Mouse (Mus musculus) kidney, postnatal 0 days (tissue): ENCODE results near the gene Draxin. TPM values are rescaled to one million over a fixed set of nuclear protein-coding genes. Genes with fewer than 3 reads are reported as not detected.
A peak's percentile ranks its signal among the peaks of the same experiment; 100 is the strongest.

Experiments used
- ATAC-seq: fragments of 200-750 bp; cut with Nextera tagmentation; replicated peaks from 2 replicates; pipeline ENCODE4 v1.8.0; 2017; ENCODE audit warnings: low read depth, moderate number of reproducible peaks, moderate TSS enrichment, moderate library complexity; ENCODE audit not compliant: low FRiP score
- DNase-seq: peaks from one replicate; pipeline ENCODE4 v3.0.0-alpha.2; 2016; ENCODE audit warnings: low spot score
- H3K27ac ChIP-seq: fragments of 300-500 bp; sonication (generic); 2 replicates; pipeline ENCODE4 v1.5.1; 2014; ENCODE audit warnings: mild to moderate bottlenecking
- H3K27me3 ChIP-seq: fragments of 300-500 bp; sonication (generic); 2 replicates; pipeline ENCODE4 v1.6.1; 2014; ENCODE audit warnings: low read length, mixed read lengths; ENCODE audit not compliant: insufficient read depth
- H3K36me3 ChIP-seq: fragments of 300-500 bp; sonication (generic); 2 replicates; pipeline ENCODE4 v1.6.1; 2014; ENCODE audit warnings: low read length, mixed read lengths; ENCODE audit not compliant: insufficient read depth
- H3K4me1 ChIP-seq: fragments of 300-500 bp; sonication (generic); replicated peaks from 2 replicates; pipeline ENCODE4 v1.6.1; 2014; ENCODE audit warnings: antibody characterized with exemption, low read length, mixed read lengths; ENCODE audit not compliant: insufficient read depth
- H3K4me2 ChIP-seq: fragments of 300-500 bp; sonication (generic); 2 replicates; pipeline ENCODE4 v1.6.1; 2014; ENCODE audit warnings: mild to moderate bottlenecking, low read length, moderate library complexity, mixed read lengths
- H3K4me3 ChIP-seq: fragments of 300-500 bp; sonication (generic); replicated peaks from 2 replicates; pipeline ENCODE4 v1.5.1; 2014; ENCODE audit warnings: low read depth, low read length
- H3K9ac ChIP-seq: fragments of 300-500 bp; sonication (generic); 2 replicates; pipeline ENCODE4 v1.6.1; 2014; ENCODE audit warnings: low read depth, low read length
- H3K9me3 ChIP-seq: fragments of 300-500 bp; sonication (generic); replicated peaks from 2 replicates; pipeline ENCODE4 v1.6.1; 2016; ENCODE audit warnings: low read length, inconsistent platforms, mixed read lengths
- CTCF ChIP-seq: IDR thresholded peaks from 2 replicates; pipeline ENCODE4 v1.5.1; 2016; ENCODE audit warnings: antibody characterized with exemption, low read depth, mild to moderate bottlenecking, moderate library complexity
- WGBS: fragments of 180-500 bp; shearing (Covaris S2); extraction: QIAGEN DNeasy Blood & Tissue Kit; methylation state at CpG from one replicate; pipeline ENCODE4 v1.1.7; 2014; 5-methylcytosine and 5-hydroxymethylcytosine counted together
- polyA plus RNA-seq: library from polyadenylated mRNA; unstranded; fragments of >200 nt; fragmentation: Nextera tagmentation; extraction: Ambion mirVana; gene quantifications from 2 replicates; pipeline ENCODE4 v1.2.1, GENCODE M21; 2015

Gene Draxin
- polyA plus RNA-seq, 1 experiment from 2014 or later: 0.14 TPM

DNA sequence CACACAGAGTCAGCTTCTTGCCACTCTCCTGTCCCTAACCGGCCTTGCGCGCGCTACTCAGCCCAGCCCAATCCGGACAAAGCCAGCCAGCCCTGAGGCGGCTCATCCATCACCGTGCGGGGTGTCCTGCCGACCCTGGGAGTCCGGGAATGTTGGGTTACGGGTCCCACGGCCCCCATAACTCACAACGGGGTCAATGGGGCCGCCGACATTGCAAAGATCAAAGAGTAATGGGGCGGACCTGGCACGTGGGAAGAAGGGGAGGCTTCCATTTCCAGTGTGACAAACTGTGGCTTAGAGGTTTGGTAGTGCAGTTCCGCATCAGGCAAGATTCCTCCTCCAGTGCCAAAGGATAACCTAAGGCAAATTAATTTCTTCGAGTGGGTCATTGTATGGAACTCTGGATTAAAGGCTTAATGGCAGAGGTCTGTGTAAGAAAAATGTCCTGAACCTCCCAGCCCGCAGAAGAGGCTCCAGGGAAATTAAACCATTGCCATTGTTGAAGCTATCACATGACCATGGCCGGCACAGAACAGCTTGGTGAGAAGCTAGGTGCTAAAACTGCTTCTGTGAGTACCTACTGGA is 1.1 kb upstream of the Draxin start:
- peak overlapping the region; percentile 99 for H3K4me2 ChIP-seq
- ATAC-seq (peak; percentile 60), DNase-seq (peak; percentile 37)
- H3K9ac ChIP-seq: 0 out of 2 replicates have a peak overlapping the region, but pooled peaks have one; percentile 69
- H3K36me3 ChIP-seq: no peaks in the 10 kb centered on the region
- 1% methylated on average over 21 of the region's 21 CpGs for WGBS
- no peak overlapping the region for H3K27ac ChIP-seq
- 0 out of 2 replicates have a peak, but pooled peaks cover 9% of the 10 kb centered on the region for H3K4me1 ChIP-seq
- peaks cover 20% of the 10 kb centered on the region for H3K27me3 ChIP-seq
- no peaks in the 10 kb centered on the region for H3K9me3 ChIP-seq
- no peak for TF ChIP-seq CTCF
- H3K4me3 ChIP-seq: peak overlapping the region; percentile 60; the same call in 1 of the 2 replicates

DNA sequence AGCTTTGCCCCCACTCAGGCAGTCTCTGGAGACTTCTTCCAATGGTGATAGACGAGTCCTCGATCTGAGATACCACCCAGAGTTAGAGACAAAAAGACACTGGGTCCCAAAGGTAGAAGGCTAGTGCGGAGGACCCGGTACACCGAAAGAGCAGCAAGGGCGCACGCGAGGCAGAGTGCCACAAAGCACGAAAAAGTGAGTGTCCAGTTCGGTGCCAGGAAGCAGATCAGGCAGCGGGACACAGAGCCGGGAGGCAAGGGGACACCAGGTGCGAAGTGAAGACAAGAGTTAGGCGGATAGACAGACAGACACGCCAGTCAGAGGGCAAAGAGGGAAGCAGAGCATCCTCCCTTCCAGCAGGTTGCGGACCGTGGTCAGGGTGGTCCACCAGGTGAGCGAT is 365 bp downstream of the Draxin start, which contains the start of gene Mad2l2:
Mad2l2 (plus strand) TSS at position 252 of the 400 bp plus-strand sequence.
- Histone ChIP-seq H3K36me3 (no peaks in the 10 kb centered on the region), H3K27me3 (peaks cover 20% of the 10 kb centered on the region), H3K9ac (peak within 1 kb of the TSS; percentile 69), H3K9me3 (no peaks in the 10 kb centered on the region), H3K4me1 (0 out of 2 replicates have a peak, but pooled peaks cover 9% of the 10 kb centered on the region), H3K4me3 (peak within 1 kb of the TSS; percentile 60), H3K4me2 (peak within 1 kb of the TSS; percentile 99), H3K27ac (0 out of 2 replicates have a peak within 1 kb of the TSS, but pooled peaks have one; percentile 19)
- DNase-seq (no peak), ATAC-seq (no peak; the same call in 1 of the 2 replicates)
- no peak for TF ChIP-seq CTCF
- WGBS: 1% methylated on average over 17 of the region's 18 CpGs

DNA sequence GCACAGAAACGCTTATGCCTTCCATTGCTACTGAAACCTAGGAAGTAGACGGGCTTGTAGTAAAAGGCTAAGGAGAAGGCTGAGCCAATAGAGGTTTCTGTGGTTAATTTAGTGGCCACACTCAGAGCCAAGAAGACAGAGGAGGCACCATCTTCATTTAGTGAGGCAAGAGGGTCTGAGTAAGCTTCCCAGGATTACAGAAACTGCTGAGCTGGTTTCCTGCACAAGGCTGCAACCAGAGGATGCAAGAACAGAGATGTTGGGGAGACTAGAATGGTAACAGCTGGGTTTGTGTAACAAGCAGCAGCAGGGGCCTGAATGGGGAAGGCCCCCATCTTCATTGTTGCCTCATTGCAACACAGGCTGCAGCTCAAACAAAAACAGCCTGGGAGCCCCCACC is 1.8 kb downstream of the Draxin start:
- 67% methylated on average over 2 of the region's 2 CpGs for WGBS
- Histone ChIP-seq H3K27ac (no peak overlapping the region), H3K4me1 (0 out of 2 replicates have a peak, but pooled peaks cover 9% of the 10 kb centered on the region), H3K4me3 (no peak overlapping the region), H3K36me3 (no peaks in the 10 kb centered on the region), H3K27me3 (peaks cover 20% of the 10 kb centered on the region), H3K9me3 (no peaks in the 10 kb centered on the region), H3K4me2 (no peak overlapping the region), H3K9ac (no peak overlapping the region)
- DNase-seq (no peak), ATAC-seq (no peak)
- TF ChIP-seq CTCF: no peak

DNA sequence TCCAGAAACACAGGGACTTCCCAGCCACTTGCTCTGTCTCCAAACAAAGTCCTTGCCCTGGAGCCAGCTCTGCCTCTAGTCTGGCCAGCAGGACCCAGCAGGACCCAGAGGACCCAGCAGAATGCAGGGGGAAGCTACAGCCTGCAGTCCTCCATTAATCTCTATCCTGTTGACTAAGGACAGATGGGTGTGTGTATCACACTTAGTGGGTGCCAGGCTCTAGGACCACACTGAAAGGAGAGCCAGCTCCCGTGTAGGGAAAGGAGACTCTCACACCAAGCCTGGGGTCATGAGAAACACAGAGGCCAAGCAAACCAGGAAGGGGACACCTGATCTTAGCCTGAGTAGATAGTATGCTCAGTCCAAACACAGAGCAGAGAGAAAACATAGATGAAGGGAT is 2.3 kb downstream of the Draxin start:
- Histone ChIP-seq H3K36me3 (no peaks in the 10 kb centered on the region), H3K4me1 (0 out of 2 replicates have a peak, but pooled peaks cover 9% of the 10 kb centered on the region), H3K9ac (no peak overlapping the region), H3K27ac (no peak overlapping the region), H3K9me3 (no peaks in the 10 kb centered on the region), H3K27me3 (peaks cover 20% of the 10 kb centered on the region), H3K4me2 (no peak overlapping the region), H3K4me3 (no peak overlapping the region)
- TF ChIP-seq CTCF: no peak
- 38% methylated on average over 1 of the region's 1 CpGs for WGBS
- DNase-seq (no peak), ATAC-seq (no peak)

DNA sequence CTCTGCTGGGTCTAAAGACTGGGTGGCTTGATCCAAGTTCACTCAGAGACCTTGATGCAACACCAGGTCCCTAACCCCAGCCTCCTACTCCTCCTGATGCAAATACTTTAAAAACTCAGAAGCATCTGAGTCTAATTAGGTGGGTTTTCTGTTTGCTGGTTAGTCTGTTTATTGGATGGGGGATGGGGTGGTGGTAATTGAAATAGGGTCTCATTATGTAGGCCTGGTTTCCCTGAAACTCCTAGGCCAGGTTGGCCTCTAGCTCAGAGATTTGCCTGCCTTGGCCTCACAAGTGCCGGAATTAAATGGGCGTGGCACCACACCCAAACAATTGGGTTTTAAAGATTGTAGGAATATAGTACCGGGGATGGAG is 7.8 kb downstream of the Draxin start:
- no peak for DNase-seq
- WGBS: 56% methylated on average over 3 of the region's 3 CpGs
- no peak overlapping the region for H3K27ac ChIP-seq
- H3K9ac ChIP-seq: no peak overlapping the region
- no peaks in the 10 kb centered on the region for H3K27me3 ChIP-seq
- TF ChIP-seq CTCF: no peak
- no peak for ATAC-seq
- H3K4me2 ChIP-seq: no peak overlapping the region
- no peaks in the 10 kb centered on the region for H3K36me3 ChIP-seq
- no peaks in the 10 kb centered on the region for H3K4me1 ChIP-seq
- H3K4me3 ChIP-seq: no peak overlapping the region
- no peaks in the 10 kb centered on the region for H3K9me3 ChIP-seq

DNA sequence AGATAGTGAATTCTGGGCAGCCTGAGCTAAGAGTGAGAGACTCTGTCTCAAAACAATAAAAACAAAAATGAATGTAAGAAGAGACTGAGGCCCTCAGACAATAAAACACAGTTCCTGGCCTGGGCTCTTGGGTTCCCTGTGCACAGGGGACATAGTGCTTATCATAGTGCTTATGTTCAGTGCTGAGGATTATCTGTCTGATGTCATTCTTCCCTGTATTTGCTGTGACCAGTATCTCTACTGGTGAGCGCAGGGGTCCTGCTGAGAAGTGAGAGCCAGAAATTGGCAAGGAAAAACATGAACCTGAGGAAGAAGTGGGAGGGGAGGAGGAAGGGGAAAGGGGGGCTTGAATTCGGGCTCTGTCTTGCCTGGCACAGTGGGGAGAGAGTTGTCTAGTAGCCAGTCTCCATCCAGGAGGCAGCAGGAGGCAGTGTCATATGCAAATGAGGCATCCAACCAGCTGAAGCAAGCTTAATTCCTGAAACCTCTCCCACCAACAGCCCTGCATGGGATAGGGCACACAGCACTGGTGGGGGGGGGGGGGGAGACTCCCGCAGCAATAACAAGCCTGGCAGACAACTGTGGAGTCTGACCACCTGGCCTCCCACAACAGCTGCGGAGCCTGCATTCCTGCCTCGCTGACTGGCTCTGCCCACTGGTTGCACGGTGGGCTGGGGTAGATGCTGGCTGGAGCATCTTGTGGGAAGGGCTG is 8.4 kb downstream of the Draxin start:
- H3K9me3 ChIP-seq: no peaks in the 10 kb centered on the region
- WGBS: 16% methylated on average over 6 of the region's 6 CpGs
- ATAC-seq (peak; percentile 58), DNase-seq (peak; percentile 38)
- no peaks in the 10 kb centered on the region for H3K36me3 ChIP-seq
- no peaks in the 10 kb centered on the region for H3K4me1 ChIP-seq
- no peak overlapping the region for H3K4me2 ChIP-seq
- no peak for TF ChIP-seq CTCF
- H3K27ac ChIP-seq: no peak overlapping the region
- no peaks in the 10 kb centered on the region for H3K27me3 ChIP-seq
- H3K4me3 ChIP-seq: no peak overlapping the region
- no peak overlapping the region for H3K9ac ChIP-seq
